Mouse (Mus musculus): ENCODE data around the gene Slc39a13. TPM values are rescaled to one million over a fixed set of nuclear protein-coding genes. Genes with fewer than 3 reads are reported as not detected.

Slc39a13 gene
- total and polyA plus RNA-seq, 2 experiments from 2014 or later, result 22.7 to 40.3 TPM

DNA sequence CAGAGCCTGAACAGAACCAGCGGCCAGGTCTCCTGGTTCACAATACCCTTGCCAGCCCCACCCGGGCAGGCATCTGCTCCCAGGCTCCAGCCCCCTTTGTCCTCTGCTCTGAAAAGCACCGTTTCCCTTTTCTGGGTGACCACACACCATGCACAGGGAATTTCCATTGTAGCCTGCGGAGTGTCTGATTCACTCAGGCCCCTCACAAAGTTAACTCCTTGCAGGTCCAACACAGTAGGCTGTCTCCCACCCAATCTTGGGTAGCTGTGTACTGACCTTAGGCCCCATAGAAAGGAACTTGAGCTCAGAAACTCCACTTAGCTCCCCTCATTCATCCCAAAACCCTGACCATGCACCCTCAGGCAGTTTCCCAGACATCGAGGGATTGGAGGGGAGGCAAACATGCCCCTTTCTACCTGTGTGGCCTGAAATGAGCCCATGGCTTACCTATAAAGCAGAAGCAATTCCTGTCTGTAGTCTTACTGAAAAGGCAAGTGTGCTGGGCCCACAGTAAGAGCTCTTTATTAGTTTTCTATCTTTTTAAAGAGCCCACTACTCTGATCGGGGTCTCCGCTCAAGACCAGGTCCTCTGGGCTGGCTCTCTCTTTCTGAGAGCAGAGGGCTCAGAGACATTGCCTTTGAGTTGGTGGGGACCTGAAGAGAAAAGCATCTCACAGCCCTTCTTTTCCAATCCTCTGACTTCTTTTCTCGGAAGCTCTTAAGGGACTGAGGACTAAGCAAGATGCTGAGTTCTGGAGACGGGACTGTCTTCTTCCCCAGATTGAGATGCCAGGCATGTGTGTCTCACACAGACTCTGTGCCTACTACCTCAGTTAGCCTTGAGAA is 16.4 kb upstream of the Slc39a13 start:
- 63% methylated on average over 9 of the region's 9 CpGs for WGBS
- Histone ChIP-seq H3K9me3 (ENCODE audit: low read length) (no peaks in the 10 kb centered on the region), H3K4me3 (ENCODE audit: low read depth, low read length) (no peak overlapping the region), H3K4me1 (ENCODE audit: insufficient read depth, low read length) (no peaks in the 10 kb centered on the region), H3K27ac (ENCODE audit: low read depth, low read length) (no peak overlapping the region), H3K4me2 (ENCODE audit: low read depth, low read length, poor library complexity, severe bottlenecking) (no peak overlapping the region), H3K9ac (replicated peaks; ENCODE audit: low read length, poor library complexity, severe bottlenecking) (no peak overlapping the region), H3K27me3 (ENCODE audit: insufficient read depth, low read length) (no peaks in the 10 kb centered on the region), H3K36me3 (ENCODE audit: insufficient read depth, low read length) (no peaks in the 10 kb centered on the region)
- DNase-seq (ENCODE audit: low spot score), result no peak
- no peak for ATAC-seq (ENCODE audit: low FRiP score)
- no peak for TF ChIP-seq CTCF (IDR thresholded peaks at IDR 0.05)

GRCm38 (mm10) chr2:91085494-91086391 is 15.5 kb upstream of the Slc39a13 start:
- no peak overlapping the region for H3K27ac ChIP-seq (ENCODE audit: low read depth, low read length)
- no peaks in the 10 kb centered on the region for H3K9me3 ChIP-seq (ENCODE audit: low read length)
- ATAC-seq (ENCODE audit: low FRiP score), result no peak
- H3K4me3 ChIP-seq (ENCODE audit: low read depth, low read length), result no peak overlapping the region
- no peak overlapping the region for H3K4me2 ChIP-seq (ENCODE audit: low read depth, low read length, poor library complexity, severe bottlenecking)
- no peaks in the 10 kb centered on the region for H3K27me3 ChIP-seq (ENCODE audit: insufficient read depth, low read length)
- no peak for DNase-seq (ENCODE audit: low spot score)
- 87% methylated on average over 14 of the region's 14 CpGs for WGBS
- H3K4me1 ChIP-seq (ENCODE audit: insufficient read depth, low read length), result no peaks in the 10 kb centered on the region
- no peak overlapping the region for H3K9ac ChIP-seq (replicated peaks; ENCODE audit: low read length, poor library complexity, severe bottlenecking)
- TF ChIP-seq CTCF (IDR thresholded peaks at IDR 0.05), result no peak
- H3K36me3 ChIP-seq (ENCODE audit: insufficient read depth, low read length), result no peaks in the 10 kb centered on the region

DNA sequence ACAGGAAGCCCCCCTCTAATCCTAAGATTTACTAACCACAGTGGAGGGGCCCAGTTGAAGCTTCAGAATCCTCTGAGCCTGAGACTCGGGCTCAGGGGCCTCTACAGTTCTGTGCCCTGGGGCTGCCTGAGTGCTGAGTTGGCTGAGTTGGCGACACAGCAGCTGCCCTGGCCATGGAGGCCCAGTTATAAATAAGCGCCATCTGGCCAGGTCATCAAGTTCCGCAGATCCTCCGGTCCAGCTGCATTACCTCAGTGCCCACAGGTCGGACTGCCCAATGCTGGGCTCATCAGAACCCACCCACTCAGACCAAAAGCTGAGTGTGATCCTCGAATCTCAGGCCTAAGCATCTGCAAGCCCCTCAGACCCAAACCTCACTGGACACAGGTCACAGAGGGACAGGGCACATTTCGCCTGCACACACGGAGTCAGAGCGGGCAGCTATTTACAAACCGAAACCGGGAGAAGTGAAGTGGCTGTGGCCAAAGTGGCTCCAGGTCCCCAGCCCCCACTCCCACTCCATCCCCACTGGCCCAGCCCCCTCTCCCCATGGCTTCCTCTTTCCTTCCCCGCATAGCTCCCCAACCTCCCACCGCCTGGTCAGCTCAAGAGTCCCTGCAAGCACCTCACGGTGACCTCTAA is 14.1 kb upstream of the Slc39a13 start:
- TF ChIP-seq CTCF (IDR thresholded peaks at IDR 0.05), result no peak
- 86% methylated on average over 15 of the region's 15 CpGs for WGBS
- no peak overlapping the region for H3K4me2 ChIP-seq (ENCODE audit: low read depth, low read length, poor library complexity, severe bottlenecking)
- no peaks in the 10 kb centered on the region for H3K4me1 ChIP-seq (ENCODE audit: insufficient read depth, low read length)
- H3K9me3 ChIP-seq (ENCODE audit: low read length), result no peaks in the 10 kb centered on the region
- no peaks in the 10 kb centered on the region for H3K27me3 ChIP-seq (ENCODE audit: insufficient read depth, low read length)
- H3K9ac ChIP-seq (replicated peaks; ENCODE audit: low read length, poor library complexity, severe bottlenecking), result no peak overlapping the region
- H3K4me3 ChIP-seq (ENCODE audit: low read depth, low read length), result no peak overlapping the region
- no peak overlapping the region for H3K27ac ChIP-seq (ENCODE audit: low read depth, low read length)
- H3K36me3 ChIP-seq (ENCODE audit: insufficient read depth, low read length), result no peaks in the 10 kb centered on the region
- no peak for DNase-seq (ENCODE audit: low spot score)
- no peak for ATAC-seq (ENCODE audit: low FRiP score)

DNA sequence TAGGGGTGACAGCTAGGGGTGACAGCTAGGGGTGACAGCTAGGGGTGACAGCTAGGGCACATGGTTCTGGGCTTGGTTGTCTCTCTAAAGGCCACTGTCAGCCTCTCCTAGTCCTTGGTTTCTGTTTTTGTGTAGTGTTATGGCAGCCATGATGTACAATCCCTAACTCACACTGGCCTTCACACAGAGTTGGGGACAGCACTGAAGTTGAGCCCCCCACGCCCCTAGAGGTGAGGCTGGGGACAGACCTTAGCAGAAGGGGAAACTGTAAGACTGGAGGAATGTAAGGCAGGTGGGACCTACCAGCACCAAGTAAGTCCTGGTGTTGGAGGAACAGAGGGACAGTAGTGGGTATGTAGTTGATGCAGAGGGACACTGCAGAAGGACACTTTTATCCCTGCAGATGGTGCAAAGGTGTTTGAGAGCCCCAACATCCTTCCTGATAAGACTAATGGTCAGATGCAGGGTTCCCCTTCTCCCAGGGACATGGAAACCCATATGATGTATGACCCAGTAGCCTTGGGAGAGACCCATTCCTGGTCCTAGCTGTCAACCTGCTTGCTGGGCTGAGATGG is 13.2 kb upstream of the Slc39a13 start:
- no peak for ATAC-seq (ENCODE audit: low FRiP score)
- WGBS, result 38% methylated on average over 1 of the region's 1 CpGs
- TF ChIP-seq CTCF (IDR thresholded peaks at IDR 0.05), result no peak

DNA sequence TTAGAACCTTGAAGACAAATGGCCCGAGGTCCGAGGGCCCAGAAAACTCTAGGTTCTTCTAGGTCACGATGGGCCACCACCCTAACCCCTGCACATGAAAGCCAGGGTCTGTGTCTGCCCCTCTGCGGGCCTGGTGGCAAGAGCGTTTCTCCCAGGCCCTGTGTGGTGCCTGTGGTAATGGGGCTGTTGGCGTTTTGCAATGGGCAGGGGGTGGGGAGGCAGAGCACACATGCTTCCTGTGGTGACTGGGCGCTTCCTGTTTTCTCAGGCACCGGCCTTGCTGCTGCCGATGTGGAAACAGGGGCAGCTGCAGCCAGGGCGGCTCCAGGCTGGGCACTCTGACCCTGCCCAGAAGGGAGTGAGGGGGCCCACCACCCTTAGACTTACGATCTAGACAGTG is 12.6 kb upstream of the Slc39a13 start:
- no peak overlapping the region for H3K4me3 ChIP-seq (ENCODE audit: low read depth, low read length)
- H3K4me2 ChIP-seq (ENCODE audit: low read depth, low read length, poor library complexity, severe bottlenecking), result no peak overlapping the region
- no peaks in the 10 kb centered on the region for H3K36me3 ChIP-seq (ENCODE audit: insufficient read depth, low read length)
- DNase-seq (ENCODE audit: low spot score), result no peak
- H3K27me3 ChIP-seq (ENCODE audit: insufficient read depth, low read length), result no peaks in the 10 kb centered on the region
- no peaks in the 10 kb centered on the region for H3K9me3 ChIP-seq (ENCODE audit: low read length)
- no peaks in the 10 kb centered on the region for H3K4me1 ChIP-seq (ENCODE audit: insufficient read depth, low read length)
- H3K27ac ChIP-seq (ENCODE audit: low read depth, low read length), result no peak overlapping the region
- WGBS, result 74% methylated on average over 11 of the region's 11 CpGs
- H3K9ac ChIP-seq (replicated peaks; ENCODE audit: low read length, poor library complexity, severe bottlenecking), result no peak overlapping the region
- no peak for TF ChIP-seq CTCF (IDR thresholded peaks at IDR 0.05)
- no peak for ATAC-seq (ENCODE audit: low FRiP score)

More for the DNA sequence above, 13.2 kb upstream of the Slc39a13 start:
- Histone ChIP-seq H3K36me3 (ENCODE audit: insufficient read depth, low read length) (no peaks in the 10 kb centered on the region), H3K9me3 (ENCODE audit: low read length) (no peaks in the 10 kb centered on the region), H3K4me1 (ENCODE audit: insufficient read depth, low read length) (no peaks in the 10 kb centered on the region), H3K9ac (replicated peaks; ENCODE audit: low read length, poor library complexity, severe bottlenecking) (no peak overlapping the region), H3K4me2 (ENCODE audit: low read depth, low read length, poor library complexity, severe bottlenecking) (no peak overlapping the region), H3K27ac (ENCODE audit: low read depth, low read length) (no peak overlapping the region), H3K27me3 (ENCODE audit: insufficient read depth, low read length) (no peaks in the 10 kb centered on the region), H3K4me3 (ENCODE audit: low read depth, low read length) (no peak overlapping the region)
- DNase-seq (ENCODE audit: low spot score), result no peak
